Mouse (Mus musculus): Measurements from ENCODE around the gene Vmn1r4.

The Vmn1r4 gene

DNA sequence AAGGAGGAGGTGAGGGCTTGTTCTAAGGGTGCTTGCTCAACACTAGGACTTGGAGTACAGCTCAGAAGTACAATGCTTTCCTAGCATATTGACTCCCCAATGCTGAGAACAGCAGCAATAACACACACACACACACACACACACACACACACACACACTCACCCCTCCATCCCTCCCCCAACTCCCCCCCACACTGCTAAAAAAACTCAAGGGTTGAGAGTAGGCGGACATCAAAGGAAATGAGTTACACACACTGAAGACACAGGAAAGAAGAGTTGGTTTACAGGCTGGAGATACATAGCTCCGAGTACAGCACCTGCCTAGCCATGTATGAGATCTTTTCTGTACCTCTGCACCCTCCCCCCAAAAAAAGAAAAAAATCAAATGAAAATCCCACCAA, 7.5 kb upstream of the Vmn1r4 start:
- DNase-seq (ENCODE audit: low read depth, low spot score), result no peak

DNA sequence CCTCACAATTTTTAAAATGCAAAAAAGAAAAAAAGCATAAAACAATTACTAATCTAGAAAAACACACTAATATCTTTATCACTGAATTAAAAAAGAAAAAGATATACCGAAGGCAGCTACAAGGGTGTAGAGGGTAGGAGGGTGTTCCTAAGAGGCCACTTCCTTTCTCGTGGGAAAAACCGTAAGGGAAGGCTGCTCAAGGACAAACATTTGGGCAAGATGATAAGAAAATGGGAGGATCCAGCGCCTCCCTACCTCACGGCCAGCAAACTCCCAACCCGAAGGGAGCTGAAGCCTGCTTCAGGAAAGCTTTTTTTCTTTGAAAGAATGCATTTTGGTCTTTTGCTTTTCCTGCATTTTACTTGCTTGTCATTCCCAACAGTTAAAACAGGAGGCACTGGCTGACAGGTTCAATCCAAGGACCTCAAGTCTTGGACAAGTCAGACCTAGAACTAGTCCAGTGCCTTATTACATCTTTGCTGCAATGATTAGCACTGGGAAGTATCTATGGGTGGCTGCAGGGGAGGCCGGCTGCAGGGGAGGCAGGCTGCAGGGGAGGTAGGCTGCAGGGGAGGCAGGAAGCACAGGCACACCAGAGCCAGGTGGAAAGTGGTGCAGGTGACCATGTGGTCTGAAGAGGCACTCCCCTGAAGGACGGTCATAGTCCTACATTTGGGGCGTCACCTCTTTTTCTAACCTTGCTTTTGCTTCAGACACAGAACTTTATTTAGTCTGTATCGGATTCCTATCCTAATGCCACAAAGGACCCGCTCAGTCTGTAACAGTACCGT, 6.0 kb upstream of the Vmn1r4 start:
- no peak for DNase-seq (ENCODE audit: low read depth, low spot score)

DNA sequence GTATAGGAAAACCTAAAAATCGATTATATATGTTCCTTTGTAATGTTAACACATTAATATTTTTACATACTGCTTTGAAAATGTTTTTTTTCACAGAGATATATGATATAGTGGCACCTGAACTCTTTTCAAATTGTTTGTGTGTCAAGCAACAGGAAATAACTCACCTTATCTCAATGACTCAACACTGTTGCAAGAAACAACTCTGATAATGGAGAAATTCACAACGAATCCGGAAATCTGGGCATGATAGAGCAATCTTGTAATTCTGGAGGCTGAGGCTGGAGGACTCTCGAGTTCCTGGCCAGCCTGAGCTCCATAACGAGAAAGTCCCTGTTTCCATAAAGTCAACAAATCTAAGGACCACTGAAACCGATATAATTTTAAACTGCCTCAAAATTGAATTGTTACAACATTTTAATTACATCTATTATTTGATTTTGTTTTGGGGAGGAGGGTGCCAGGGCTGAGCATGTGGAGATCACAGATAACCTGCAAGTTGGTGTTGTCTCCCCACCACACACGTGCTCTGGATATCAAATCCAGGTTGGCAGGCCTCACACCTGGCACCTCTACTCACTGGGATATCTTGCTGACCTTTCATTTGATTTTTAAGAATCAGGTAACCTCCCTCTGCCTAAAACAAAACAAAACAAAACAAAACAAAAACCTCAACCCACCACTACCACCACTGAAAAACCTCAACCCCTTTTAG, 4.3 kb upstream of the Vmn1r4 start:
- no peak for DNase-seq (ENCODE audit: low read depth, low spot score)

DNA sequence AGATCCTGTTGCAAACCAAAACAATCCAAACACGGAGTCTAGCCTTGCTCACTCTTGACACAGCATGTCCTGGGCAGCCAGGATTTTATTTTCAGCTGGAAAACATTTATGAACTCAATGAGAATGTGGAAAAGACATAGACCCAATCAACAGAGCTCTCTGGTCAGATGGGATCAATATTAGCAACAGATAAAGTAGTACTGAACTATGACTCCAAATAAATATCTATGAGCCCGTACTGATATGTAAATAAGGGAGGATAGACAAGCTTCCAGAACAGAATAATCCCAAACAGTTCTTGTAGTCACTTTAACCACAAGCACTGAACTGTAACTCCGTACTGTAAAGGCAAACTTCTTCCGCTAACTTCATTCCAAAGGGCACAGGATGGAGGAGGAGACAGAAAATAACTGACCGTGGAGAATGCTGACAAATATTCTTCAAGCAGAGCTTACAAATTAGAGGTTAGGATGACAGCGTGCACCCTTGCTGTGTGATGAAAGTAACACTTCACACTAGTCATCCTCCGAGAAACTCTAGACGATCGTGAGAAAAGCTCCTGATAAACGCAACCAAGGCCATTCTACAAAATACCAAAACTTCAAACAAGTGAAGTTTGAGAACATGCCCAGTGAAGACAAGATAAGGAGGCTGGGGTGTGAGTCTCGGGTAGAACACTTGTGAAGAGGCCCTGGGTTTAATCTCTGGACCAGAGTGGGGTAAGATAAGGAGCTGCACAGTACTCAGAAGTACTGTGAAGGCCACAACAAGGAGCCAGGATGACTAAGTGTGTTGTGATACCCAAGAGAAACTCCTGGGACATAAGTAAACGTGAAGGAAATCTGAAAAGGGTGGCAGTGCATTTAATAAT, 3.4 kb upstream of the Vmn1r4 start:
- no peak for DNase-seq (ENCODE audit: low read depth, low spot score)

- DNase-seq (ENCODE audit: low read depth, low spot score), result no peak
These were observed 487 bp upstream of the Vmn1r4 start for GRCm38 (mm10) chr6:56923331-56923725.

GRCm38 (mm10) chr6:56931648-56932415, 8.0 kb downstream of the Vmn1r4 start:
- DNase-seq (ENCODE audit: low read depth, low spot score), result no peak

DNA sequence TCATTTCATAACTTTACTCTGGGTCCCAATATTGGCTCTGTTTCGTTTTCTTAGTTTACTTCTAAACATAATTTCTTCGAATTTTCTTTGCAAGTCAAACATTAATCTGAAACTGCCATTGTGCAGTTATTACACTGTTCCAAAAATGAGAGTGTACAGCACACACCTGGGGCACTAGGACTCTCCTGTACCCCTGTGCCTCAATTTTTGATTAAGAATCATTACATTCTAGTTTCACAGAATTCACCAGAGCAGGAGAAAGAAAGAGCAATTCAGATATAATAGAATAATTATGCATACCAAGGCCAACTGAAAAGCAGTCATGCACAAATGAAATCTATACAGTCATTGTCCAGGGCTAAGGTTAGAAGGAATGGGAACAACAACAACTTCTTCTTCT, 8.6 kb downstream of the Vmn1r4 start:
- no peak for DNase-seq (ENCODE audit: low read depth, low spot score)

GRCm38 (mm10) chr6:56934366-56934765, 10.6 kb downstream of the Vmn1r4 start:
- DNase-seq (ENCODE audit: low read depth, low spot score), result no peak

- DNase-seq (ENCODE audit: low read depth, low spot score), result no peak
These were observed 32.6 kb downstream of the Vmn1r4 start for GRCm38 (mm10) chr6:56956436-56956835.

GRCm38 (mm10) chr6:56969973-56970372, 46.2 kb downstream of the Vmn1r4 start, which contains the start of gene Vmn1r5:
Gene Vmn1r5, plus strand, starts transcription at chr6:56970273.
- DNase-seq (ENCODE audit: low read depth, low spot score), result no peak

DNA sequence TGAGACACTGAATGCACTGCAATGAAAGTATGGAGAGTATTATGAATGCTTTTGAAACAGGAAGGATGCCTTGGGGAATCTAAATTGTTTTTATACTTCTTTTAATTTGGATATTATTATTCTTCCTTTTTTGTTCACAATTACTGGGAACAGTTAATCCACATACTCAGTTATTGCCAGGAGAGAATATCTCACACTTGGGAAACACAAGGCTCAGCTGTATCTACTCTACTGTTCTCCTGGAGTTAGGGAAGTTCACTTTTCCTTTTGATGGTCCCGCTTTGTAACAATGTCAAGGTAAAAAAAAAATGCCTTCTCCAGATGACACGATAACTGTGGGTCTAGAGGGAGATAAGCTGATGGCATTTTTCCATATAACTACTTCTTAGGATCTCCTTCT, 73.1 kb downstream of the Vmn1r4 start, which contains the start of gene Vmn1r6:
Gene Vmn1r6, plus strand, starts transcription at position 301 of the 400 bp plus-strand sequence.
- no peak for DNase-seq (ENCODE audit: low read depth, low spot score)
